Mouse (Mus musculus): ENCODE results near the gene 1700017B05Rik.
"Not testable (repeated sequence)": the region's sequence is repeated elsewhere in the genome, so short reads cannot be mapped to it uniquely, and the experiment has no call there.

Gene 1700017B05Rik

GRCm38 (mm10) chr9:57261913-57262794, at the start of gene 1700017B05Rik:
1700017B05Rik (minus strand) TSS chr9:57262612.
- DNase-seq, result peak; percentile 74 to 84

- no peak for DNase-seq
Observed at GRCm38 (mm10) chr9:57310895-57311294, 48.5 kb upstream of the 1700017B05Rik start.

GRCm38 (mm10) chr9:57309353-57309752, 46.9 kb upstream of the 1700017B05Rik start:
- DNase-seq, result no peak

- DNase-seq, result no peak
Observed at GRCm38 (mm10) chr9:57307456-57307855, 45.0 kb upstream of the 1700017B05Rik start.

- not testable (repeated sequence) for DNase-seq
Observed at GRCm38 (mm10) chr9:57304716-57305115, 42.3 kb upstream of the 1700017B05Rik start.

GRCm38 (mm10) chr9:57304251-57304650, 41.8 kb upstream of the 1700017B05Rik start:
- DNase-seq, result no peak

- DNase-seq, result no peak
Observed at GRCm38 (mm10) chr9:57303356-57303755, 40.9 kb upstream of the 1700017B05Rik start.

GRCm38 (mm10) chr9:57300825-57301224, 38.4 kb upstream of the 1700017B05Rik start:
- DNase-seq, result no peak

- no peak for DNase-seq
Observed at GRCm38 (mm10) chr9:57299790-57300477, 37.5 kb upstream of the 1700017B05Rik start.

GRCm38 (mm10) chr9:57297938-57298337, 35.5 kb upstream of the 1700017B05Rik start:
- no peak for DNase-seq

- DNase-seq, result no peak
Observed at GRCm38 (mm10) chr9:57296277-57296676, 33.9 kb upstream of the 1700017B05Rik start.

- DNase-seq, result no peak
Observed at GRCm38 (mm10) chr9:57295666-57296065, 33.3 kb upstream of the 1700017B05Rik start.

GRCm38 (mm10) chr9:57294905-57295304, 32.5 kb upstream of the 1700017B05Rik start:
- no peak for DNase-seq

GRCm38 (mm10) chr9:57287183-57287582, 24.8 kb upstream of the 1700017B05Rik start:
- DNase-seq, result no peak

GRCm38 (mm10) chr9:57283311-57283710, 20.9 kb upstream of the 1700017B05Rik start:
- DNase-seq, result no peak

GRCm38 (mm10) chr9:57282686-57283085, 20.3 kb upstream of the 1700017B05Rik start:
- peak in 1 of 2 experiments; percentile 36 for DNase-seq

GRCm38 (mm10) chr9:57281549-57281948, 19.1 kb upstream of the 1700017B05Rik start:
- DNase-seq, result peak; percentile 22 to 60

GRCm38 (mm10) chr9:57279441-57279840, 17.0 kb upstream of the 1700017B05Rik start:
- DNase-seq, result no peak

GRCm38 (mm10) chr9:57278268-57278667, 15.9 kb upstream of the 1700017B05Rik start:
- no peak for DNase-seq

- no peak for DNase-seq
Observed at GRCm38 (mm10) chr9:57276311-57276710, 13.9 kb upstream of the 1700017B05Rik start.

GRCm38 (mm10) chr9:57273805-57274494, 11.5 kb upstream of the 1700017B05Rik start:
- no peak for DNase-seq

GRCm38 (mm10) chr9:57272902-57273804, 10.7 kb upstream of the 1700017B05Rik start:
- no peak for DNase-seq
